Mouse (Mus musculus) telencephalon, adult 2 months (tissue): ENCODE results near the gene Zfhx3.

Source experiments
- DNase-seq: peaks from one replicate; pipeline ENCODE4 v3.0.0-alpha.2; 2011; ENCODE audit warnings: low read depth, low spot score

Gene Zfhx3

DNA sequence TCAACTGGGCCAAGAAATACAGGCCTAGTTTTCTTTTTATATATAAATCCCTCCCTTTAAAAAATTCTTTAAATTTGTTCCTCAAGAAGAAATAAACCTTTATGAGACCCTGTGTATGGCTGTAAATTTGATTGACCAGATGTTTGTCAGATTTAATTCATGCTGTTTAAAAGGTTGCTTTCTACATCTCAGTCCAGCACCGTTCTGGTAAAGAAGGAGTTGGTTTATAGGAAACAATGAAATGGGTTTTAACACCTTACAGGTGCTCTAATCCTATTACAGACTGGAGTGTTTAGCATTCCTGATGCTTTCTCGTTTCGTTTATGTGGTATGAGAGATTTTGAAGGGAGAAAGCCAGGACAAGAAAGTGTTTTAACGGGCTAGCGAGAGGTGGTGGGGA lies 147.2 kb downstream of the Zfhx3 start:
- DNase-seq, result no peak

DNA sequence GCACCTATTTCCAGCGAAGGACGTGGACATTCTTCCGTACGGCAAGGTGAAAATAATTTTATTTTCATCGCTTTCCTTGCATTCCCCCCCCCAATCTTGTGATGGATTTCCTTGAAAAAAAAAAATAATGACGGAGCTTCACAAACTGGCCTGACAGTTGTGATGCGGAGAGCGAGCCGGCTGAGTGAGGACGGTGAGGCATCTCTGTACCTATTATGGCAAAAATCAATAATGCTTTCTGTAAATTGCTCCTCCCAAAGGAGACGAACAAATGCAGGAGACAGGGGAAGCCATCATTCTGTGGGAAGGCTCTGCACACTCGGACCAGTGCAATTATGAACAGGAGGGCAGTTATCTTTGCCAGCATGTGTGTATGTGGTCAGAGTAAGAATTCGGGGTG lies 156.2 kb downstream of the Zfhx3 start:
- no peak for DNase-seq

DNA sequence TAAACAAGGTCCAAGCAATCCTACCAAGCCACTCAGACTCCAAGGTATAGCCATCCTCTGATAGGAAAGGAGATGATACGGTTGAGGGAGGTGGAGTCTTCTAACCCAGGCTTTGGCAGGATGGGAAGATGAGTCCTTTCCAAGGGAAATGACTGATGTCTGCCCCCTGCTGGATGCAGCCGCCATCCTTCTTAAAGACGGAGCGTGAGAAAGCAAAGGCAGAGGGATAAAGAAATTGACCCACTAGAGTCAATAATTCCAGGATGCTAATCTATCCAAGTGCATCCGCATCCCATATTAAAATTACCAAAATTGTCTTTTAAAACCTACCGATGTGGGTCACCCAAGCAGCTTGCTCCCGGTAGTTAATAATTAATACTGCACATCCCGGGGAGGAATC lies 158.7 kb downstream of the Zfhx3 start:
- DNase-seq, result no peak

DNA sequence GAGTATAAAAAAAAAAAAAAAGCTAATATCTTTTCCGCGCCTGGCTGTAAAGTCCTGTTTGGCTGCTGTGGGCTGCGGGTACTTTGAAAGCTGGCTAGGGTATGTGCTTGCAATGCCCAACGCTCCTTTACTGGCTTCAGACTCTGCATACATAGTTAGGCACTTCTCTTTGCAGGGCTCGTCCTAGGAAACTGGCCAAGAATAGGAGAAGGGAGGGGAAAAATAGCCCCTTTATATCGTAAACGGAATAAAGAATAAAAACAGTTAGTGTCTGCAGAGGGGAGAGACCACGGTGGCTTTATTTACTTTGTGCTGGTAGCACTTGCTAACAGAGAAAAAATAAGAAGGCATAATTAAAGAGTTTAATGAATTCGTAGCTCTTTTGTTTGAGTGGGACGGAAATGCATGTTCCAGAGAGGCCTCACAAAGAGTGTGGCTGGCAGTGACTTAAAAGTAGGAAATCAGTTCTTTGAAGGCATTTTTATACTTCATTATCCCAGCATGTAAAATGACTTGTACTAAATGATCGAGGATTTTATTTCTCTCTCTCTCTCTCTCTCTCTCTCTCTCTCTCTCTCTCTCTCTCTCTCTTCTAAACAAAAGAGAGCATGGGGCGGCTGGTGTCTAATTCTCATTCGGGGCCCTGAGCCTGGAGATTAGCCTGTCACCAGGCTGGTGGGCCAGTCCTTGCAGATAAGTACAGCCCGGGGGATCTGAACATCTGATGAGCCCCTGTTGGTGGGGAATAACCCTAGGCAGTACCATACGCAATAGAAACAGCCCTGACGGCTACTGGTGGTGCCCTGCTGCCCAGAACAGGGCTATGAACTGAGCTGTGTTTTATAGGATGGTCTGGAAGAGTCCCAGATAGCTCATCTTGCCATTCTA lies 159.8 kb downstream of the Zfhx3 start:
- no peak for DNase-seq

DNA sequence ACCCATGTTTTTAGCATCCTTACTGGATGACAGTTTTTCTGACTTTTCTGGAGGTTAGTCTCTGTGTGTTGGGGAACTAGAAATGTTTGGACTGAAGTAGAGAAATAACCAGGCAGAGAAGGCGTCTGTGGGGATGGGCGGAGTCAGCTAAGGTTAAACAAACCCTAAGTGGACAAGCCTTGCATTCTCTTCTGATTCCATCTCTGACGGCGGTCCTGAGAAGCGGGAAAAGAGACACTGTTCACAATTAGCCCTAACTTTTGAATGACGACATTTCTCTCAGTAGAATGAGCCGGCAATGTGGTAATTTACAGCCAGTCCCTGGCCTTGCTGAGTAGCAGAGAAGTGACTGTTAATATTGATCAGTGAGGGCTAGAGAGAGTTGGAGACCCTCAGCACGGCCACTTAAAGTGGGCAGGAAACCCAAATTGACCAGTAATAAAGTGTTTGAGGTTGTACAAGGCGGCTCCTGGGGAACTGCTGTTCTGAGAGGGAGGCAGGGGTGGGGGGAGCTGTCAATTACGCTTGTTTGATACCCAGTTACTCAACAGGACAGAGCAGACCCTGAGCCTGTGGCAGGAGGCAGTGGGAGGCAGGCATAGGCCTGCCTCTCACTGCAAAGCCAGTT lies 162.1 kb downstream of the Zfhx3 start:
- no peak for DNase-seq

DNA sequence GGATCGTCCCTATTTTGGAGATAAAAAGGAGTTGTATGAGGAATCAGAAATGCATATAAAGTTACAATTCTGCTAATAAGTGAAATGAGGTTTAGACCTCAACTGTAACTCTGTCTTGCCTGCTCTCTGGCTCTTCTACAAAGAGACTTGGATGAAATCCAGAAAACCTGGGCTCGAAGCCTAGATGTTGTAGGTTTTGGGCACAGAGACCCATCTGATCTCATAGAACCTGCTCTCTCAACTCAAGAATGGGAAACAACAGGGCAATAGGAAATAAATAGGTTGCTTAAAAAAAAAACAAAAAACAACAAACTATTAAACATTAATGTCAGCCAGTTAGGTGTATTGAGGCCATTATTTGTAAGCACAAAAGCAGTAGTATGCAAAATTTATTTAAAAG lies 182.6 kb downstream of the Zfhx3 start:
- DNase-seq, result no peak

DNA sequence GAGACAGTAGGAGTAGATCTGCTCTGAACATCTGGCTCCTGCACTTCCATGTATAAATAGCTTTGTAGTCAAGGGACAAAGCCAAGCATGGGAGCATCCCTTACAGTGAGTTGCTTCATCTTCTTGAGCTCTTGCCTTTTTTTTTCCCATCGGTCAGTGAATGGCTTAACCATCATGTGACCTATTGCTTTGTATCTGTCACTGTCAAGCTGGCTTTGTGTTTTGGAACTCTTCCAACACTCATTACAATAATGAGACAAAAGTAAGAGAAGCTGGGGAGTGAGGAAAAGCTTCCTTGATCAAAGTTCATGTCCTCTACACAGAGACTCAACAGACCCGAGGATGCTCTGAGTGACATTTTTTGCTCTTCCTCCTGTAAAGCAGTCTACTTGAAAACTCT lies 183.0 kb downstream of the Zfhx3 start:
- no peak for DNase-seq

DNA sequence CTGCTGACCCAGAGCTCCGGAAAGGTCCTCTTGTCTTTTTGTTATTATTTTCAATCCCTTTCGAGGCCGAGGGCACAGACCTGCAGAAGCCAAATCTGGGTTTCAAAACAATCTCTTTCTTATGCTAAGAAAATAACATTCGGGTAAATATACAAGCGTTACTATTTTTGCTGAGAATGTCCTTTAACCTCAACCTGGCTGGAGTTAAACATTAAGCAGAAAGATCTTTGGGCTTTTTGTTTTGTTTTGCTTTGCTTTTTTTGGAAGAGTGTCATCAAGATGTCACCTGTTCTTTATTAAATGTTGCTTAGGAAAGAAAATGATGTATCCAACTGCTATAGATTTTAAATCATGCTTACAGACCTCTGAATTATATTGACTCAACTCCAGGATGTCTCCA lies 204.1 kb downstream of the Zfhx3 start:
- DNase-seq, result no peak

DNA sequence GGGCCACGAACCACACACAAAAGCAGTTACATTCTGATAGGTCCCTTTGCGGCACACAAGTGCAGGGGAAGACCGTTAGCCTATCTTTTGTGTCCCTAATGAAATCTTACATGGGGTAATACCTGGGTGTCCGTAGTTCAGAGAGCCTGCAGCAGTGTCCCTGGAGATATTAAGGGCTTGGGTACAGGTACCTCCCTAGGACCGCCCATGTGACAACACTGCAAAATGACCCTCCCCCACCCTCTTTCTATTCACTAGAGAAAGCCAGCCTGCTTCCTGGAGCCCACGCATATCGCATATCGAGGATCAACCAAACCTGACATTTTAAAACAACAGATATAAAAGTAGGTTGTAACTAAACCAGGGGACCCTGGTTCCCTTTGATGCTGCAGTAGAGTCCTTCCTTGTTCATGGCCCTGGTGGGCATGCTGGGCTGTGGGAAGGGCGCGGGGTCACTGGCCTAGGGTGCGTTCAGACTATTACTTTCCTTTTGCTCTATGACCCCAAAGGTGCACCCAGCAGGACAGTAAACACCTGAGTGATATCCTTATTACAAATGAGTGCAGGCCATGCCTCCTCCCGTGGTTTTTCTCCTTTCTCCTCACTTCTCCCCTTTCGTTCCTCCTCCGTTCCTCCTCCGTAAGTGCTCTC lies 206.3 kb downstream of the Zfhx3 start:
- DNase-seq, result no peak

DNA sequence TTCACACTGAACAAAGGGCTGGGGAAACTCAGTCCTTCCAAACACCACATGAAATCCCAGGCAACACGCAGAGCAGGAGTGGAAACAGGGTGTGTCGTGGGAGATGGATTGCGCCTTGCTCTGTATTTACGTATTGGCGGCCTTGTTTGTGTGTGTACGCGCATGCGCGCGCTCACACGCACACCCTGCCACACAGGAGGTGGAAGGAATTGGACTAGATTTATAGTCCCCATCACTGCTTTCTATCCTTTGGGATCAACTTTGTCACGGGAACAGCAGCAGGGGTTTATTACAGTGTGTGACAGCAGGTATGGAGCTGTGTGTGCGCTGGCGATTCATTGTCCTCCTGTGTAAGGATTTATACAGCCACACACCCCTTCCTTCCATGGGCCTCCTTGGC lies 228.4 kb downstream of the Zfhx3 start:
- no peak for DNase-seq

DNA sequence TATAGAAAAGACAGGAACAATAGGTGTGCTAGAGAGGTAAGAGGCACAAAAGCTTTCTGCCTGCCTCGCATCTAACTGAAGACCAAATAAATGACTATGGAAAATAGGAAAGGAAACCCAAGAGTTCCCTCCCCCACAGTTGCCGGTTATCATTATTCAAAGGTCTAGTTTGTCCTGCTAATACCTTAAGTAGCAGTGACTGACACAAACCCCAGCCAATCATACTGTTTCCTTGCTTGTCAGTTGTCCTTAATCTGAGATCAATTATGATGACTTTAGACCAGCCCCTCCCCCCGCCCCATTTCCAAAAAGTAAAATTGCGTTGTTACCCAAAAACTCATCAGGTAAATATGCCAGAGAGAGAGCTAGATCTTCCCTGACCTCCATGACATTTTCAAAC lies 240.9 kb downstream of the Zfhx3 start:
- no peak for DNase-seq

DNA sequence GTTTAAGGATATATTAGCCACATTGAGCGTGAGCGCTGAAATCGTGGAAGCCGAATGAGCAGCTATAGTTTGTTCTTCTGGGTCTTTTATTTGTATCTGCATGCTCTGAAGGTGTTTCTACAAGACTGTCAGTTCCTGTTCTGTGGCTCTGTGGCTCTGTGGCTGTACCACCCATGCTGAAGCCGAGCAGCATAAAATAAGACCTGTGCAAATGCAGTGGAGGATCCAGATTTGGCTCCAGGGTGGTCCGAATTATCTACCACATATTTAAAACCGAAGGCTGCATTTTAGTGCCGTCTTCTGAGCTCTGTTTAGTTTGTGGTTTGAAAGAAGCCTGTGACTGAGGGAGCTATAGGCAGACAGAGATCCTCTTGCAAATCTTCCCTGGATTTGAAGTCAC lies 241.5 kb downstream of the Zfhx3 start:
- no peak for DNase-seq

DNA sequence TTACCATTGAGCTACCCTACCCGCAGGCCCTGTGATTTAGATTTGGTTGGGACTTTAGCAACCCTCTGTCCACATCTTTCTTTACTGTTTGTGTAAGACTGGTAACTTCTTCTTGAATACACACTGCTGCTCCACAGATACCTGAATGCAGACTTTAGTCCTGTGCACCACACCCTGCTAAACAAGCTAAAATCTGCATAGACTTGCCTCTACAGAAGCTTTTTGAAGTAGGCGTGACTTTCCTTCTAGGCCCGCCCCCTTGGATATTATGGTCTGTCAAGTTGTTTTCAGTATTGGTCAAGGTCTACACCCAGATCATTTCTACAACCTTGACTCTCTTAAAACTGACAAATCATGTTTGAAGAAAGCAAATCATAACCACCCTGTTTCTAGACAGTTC lies 243.8 kb downstream of the Zfhx3 start:
- DNase-seq, result no peak

DNA sequence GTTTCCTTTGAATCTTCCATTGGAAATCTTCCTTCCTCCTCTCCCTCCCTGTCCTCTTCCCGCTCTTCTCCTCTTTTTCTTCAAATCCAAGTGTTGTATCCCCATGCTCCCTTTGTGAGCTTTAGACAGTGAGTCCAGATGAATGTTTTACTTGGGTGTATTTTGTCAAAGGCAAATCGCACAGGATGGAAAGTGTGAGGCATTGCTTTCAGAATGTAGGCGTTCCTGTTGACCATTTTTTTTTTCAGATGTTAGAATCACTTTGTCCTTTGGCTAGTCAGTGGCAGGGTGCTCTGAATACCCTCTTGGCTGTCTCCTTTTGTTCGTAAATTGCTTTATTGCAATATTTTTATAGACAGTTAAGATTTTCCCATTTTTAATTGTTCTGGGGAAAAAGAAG lies 245.6 kb downstream of the Zfhx3 start:
- no peak for DNase-seq

DNA sequence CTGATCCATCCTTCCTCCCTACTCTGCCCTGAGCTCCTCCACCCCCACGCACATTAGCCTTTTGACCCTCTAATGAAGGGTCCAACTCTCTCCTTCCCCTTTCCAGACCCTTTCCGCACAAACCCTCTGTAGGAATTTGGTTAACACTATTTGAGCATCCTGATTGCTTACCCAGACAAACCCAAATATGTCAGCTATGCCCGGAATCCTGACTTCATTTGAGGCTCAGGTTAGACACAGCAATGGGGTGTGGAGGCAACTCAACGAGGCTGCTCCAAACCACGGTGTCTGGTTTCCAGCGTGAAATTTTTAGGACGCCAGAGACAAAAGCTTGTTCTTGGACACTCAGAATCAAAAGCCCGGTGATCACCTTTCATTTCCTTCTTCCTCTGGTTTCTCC lies 252.1 kb downstream of the Zfhx3 start:
- no peak for DNase-seq

DNA sequence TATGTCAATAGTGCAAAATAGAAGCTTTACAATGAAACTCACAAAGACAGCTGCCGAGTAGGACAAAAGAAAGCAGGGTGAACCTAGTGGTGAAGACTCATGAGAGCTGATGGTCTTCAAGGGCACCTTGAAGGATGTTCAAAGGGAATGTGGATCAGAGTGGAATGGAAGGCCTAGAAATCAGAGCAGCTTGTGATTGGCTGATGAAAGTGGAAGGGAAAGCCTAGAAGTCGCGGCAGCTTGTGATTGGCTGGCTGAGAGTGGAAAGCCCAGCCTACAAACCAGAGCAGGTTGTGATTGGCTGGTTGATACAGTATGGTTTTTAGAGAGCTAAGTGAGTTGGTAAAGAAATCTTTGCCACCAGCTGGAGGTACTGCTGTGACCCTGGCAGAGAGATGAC lies 272.6 kb downstream of the Zfhx3 start:
- no peak for DNase-seq

DNA sequence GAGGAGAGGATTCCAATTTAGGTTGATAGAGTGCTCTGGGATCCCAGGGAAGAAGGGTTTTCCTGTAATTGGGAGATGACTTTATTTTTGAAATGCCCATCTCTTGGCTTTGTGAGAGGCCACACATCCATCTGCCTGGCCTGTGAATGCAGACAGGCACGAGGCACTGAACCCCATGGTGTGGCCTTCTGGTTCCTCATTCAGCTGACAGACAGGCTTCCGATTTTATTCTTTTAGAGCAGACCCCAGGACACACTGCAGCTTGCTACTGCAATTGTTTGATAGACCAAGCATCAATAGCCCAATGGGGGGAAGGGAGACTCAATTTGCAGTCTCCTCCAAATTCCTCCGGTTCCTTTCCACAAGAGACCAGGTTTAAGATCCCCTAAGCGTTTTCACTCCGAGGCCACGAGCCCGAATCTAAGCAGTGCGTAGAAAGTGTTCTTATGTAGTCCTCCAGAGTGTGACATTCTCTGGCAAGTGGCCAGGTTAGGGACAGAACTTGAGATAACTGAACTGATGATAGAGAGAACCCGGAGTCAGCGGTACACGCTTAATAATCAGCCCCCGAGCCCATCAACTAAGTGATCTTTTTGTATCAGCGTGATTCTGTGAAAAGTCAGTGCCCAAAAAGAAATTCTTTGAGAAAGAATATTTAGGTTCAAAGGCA lies 275.9 kb downstream of the Zfhx3 start:
- DNase-seq, result no peak

DNA sequence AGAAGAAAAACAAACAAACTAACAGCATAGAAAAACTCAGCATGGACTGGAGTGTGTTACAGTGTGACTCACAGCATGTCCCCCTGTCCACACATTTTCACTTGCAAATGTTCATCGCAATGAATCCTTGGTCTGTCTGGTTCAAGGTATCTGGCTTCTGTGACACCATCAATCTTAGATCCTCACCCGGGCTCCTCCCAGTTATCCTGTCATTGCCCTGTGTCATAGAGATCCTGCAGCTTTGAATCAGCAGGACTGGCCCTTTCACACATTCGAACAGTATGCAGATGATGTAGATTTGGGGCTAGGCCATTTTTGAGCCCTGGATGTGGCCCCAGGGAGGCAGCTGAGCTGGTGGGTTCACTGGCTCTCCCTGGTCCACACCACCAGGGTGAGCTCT lies 278.1 kb downstream of the Zfhx3 start:
- DNase-seq, result no peak

DNA sequence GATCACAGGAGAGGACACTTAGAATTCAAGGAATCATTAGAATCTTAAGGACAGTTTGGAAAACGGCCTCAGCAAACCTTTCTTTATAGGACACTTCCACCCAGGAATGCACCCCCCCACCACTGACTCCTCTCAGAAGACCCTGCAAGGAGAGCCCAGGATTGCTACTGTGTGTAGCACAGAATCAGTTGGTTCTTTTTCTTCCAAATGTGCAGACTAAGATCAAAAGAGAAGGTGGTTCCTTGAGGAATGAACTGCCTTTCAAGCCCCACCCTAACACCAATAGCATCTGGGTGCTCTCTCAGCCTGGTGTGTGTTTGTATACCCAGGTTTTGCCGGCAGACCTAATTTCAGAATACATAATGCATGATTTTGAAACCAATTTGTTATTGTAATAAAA lies 279.6 kb downstream of the Zfhx3 start:
- DNase-seq, result no peak

DNA sequence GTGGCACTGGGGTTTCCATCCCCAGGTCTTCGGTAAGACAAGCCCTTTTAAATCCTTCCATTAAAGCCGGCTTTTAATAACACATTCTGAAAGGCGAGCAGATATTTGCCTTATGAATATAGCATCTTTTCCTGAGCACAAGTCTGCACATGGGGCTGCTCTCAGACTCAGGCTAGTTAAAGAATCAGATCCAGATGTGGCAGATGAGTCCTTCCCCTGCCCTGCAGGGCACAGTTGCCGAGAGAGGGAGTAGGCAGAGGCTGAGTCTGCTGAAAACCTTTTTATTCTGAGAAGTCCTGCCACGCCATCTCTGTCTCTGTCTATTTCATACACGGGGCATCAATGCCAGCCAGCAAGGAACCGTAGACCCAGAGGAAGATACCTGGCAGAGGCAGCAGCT lies 289.9 kb downstream of the Zfhx3 start:
- DNase-seq, result no peak

DNA sequence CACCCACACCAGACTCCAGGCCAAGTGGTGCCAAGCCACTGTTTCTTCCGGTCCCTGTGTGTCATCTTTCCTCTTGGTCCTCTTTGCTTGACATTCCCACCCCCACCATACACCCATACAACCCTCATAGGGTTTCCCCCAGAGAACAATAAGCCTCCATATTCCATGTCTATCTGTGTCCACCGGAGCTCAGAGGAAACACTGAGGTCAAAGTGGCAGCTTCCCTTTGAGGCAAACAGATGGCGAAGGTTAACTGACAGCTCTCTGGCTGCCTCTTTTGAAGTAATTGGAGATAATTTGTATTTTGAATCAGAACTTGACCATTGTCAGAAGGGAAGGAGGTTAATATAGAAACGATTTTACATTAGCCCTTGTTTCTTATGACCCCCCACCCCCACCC lies 292.0 kb downstream of the Zfhx3 start:
- DNase-seq, result no peak

DNA sequence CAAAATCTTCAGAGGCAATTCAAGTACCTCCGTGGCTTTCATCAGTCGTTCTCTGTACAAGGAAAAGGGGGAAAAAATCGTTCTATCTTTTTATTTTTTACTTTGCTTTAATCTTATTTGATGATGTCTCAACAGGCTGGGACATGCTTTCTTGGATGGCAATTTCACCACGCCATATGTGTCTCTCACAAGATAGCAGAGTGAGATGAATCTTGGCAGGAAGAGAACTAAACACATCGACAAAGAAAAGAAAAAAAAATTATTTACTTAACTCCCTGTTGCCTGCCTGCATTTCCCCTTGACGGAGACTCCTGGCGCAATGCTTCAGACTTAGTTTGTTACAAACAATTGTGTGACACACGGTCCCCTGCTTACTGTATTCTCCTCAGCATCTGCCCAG lies 294.3 kb downstream of the Zfhx3 start:
- DNase-seq, result no peak
